Mouse (Mus musculus): ENCODE measurements around the gene Prkaa2.

- TF ChIP-seq POLR2A (IDR thresholded peaks at IDR 0.05; ENCODE audit: insufficient read depth, low read depth, low read length) (no peak), CTCF (IDR thresholded peaks at IDR 0.05; ENCODE audit: insufficient read depth, low read depth, low read length) (no peak)
These were observed 105.6 kb downstream of the Prkaa2 start for GRCm38 (mm10) chr4:105004135-105004534.

Data from olfactory bulb, adult 2 months (tissue).